In genomic region chr13:64107535-64107934, GRCm38 (mm10) we compare ENCODE assay signal across 11 mouse cellular contexts. TPM values are rescaled to one million over a fixed set of nuclear protein-coding genes. Genes with fewer than 3 reads are reported as not detected.
DNase-seq lines count a peak whose midpoint lies in the region; ATAC-seq lines count a peak whose summit lies in the region.
"Had no signal": no experiment of that assay in that cellular context is flagged by ENCODE, and none has a peak within 500 bp of the region (broad histone marks: within the 10 kb centered on the region; RNA-seq: fewer than 3 reads in every experiment).

No protein-coding gene starts in this region.

- DNase-seq in left cerebral cortex, postnatal 4 days, result peak; percentile 30
- DNase-seq in left cerebral cortex, postnatal 36 days (ENCODE audit: low spot score in 2 of 2), result no peak
- peak; percentile 75 for DNase-seq in embryo, embryonic 11 days
- peak; percentile 57 for DNase-seq in limb, embryonic 10.5 days (ENCODE audit: low spot score)
- peak; percentile 81 for DNase-seq in neural tube, embryonic 11.5 days (ENCODE audit: low spot score)
- DNase-seq in right cerebral cortex, postnatal 14 days, result no peak
- no peak for DNase-seq in thymus, adult 18-20 months
- DNase-seq: adrenal gland, adult 2 months; cerebellum, adult 9-10 months had no signal

- H3K27me3 ChIP-seq in limb, embryonic 10.5 days (ENCODE audit: low read depth, poor library complexity, severe bottlenecking), result no peaks in the 10 kb centered on the region
- no peaks in the 10 kb centered on the region for H3K27me3 ChIP-seq in neural tube, embryonic 11.5 days (ENCODE audit: control insufficient read depth, insufficient read depth, low read length)

- 25% methylated on average over 8 of the region's 8 CpGs for WGBS in limb, embryonic 10.5 days
- WGBS in neural tube, embryonic 11.5 days, result 6% methylated on average over 8 of the region's 8 CpGs

- intact Hi-C loops in left cerebral cortex, postnatal 4 days (cut with DNase I), result no loop called here
- intact Hi-C loops in left cerebral cortex, postnatal 36 days (cut with DNase I), result no loop called here

- H3K9me3 ChIP-seq in limb, embryonic 10.5 days (replicated peaks), result no peaks in the 10 kb centered on the region
- H3K9me3 ChIP-seq in neural tube, embryonic 11.5 days (ENCODE audit: control insufficient read depth, low read length), result no peaks in the 10 kb centered on the region

- no peak overlapping the region; the same call in 1 of the 2 replicates for H3K27ac ChIP-seq in limb, embryonic 10.5 days
- no peak overlapping the region for H3K27ac ChIP-seq in neural tube, embryonic 11.5 days (ENCODE audit: low read depth, low read length)

- H3K4me2 ChIP-seq in neural tube, embryonic 11.5 days (ENCODE audit: low read depth), result no peak overlapping the region; the same call in 1 of the 2 replicates

- no peaks in the 10 kb centered on the region for H3K36me3 ChIP-seq in limb, embryonic 10.5 days
- H3K36me3 ChIP-seq in neural tube, embryonic 11.5 days (ENCODE audit: control insufficient read depth, insufficient read depth, low read length), result no peaks in the 10 kb centered on the region

- H3K9ac ChIP-seq in neural tube, embryonic 11.5 days (ENCODE audit: low read length), result no peak overlapping the region

- no peak overlapping the region for H3K4me3 ChIP-seq in limb, embryonic 10.5 days
- no peak overlapping the region for H3K4me3 ChIP-seq in neural tube, embryonic 11.5 days (ENCODE audit: low read depth, low read length)

- ATAC-seq in neural tube, embryonic 11.5 days (ENCODE audit: insufficient read depth, low FRiP score, low TSS enrichment), result peak; percentile 88

- H3K4me1 ChIP-seq in limb, embryonic 10.5 days, result peaks cover 24% of the 10 kb centered on the region
- peaks cover 3% of the 10 kb centered on the region; the same call in 1 of the 2 replicates for H3K4me1 ChIP-seq in neural tube, embryonic 11.5 days (ENCODE audit: control insufficient read depth, insufficient read depth, low read length)

RNA-seq across cellular contexts. Expression of gene Hsd17b3, which starts 18.5 kb away (rescaled TPM):
- under 1 TPM in 1 of 2 experiments, not detected in 1; 0.64 TPM for total RNA-seq in left cerebral cortex, postnatal 4 days (2021)
- total RNA-seq in left cerebral cortex, postnatal 36 days (2021), result not detected
- not detected in 2 replicates for polyA plus RNA-seq in limb, embryonic 10.5 days (2016; fragmentation: Nextera tagmentation; extraction: Ambion mirVana)
- not detected in 2 replicates for polyA plus RNA-seq in neural tube, embryonic 11.5 days (2014; fragmentation: Nextera tagmentation; extraction: Ambion mirVana)
- total RNA-seq: left cerebral cortex, postnatal 25 days had no signal
- polyA plus RNA-seq: adrenal gland, adult 2 months; intestine, embryonic 14.5 days had no signal

RNA-seq across cellular contexts. Expression of gene Slc35d2, which starts 21.6 kb away (rescaled TPM):
- total RNA-seq in left cerebral cortex, postnatal 4 days (2021), result 1 to 10 TPM in 1 of 2 experiments, under 1 TPM in 1; 0.96 to 1.2 TPM
- total RNA-seq in left cerebral cortex, postnatal 36 days (2021), result under 1 TPM; 0.67 to 0.77 TPM
- polyA plus RNA-seq in limb, embryonic 10.5 days (2016; fragmentation: Nextera tagmentation; extraction: Ambion mirVana), result 3.0 TPM in 2 replicates
- polyA plus RNA-seq in neural tube, embryonic 11.5 days (2014; fragmentation: Nextera tagmentation; extraction: Ambion mirVana), result 3.8 and 7.4 TPM in 2 replicates

RNA-seq across cellular contexts. Expression of gene Zfp367, which starts 45.5 kb away (rescaled TPM):
- total RNA-seq in left cerebral cortex, postnatal 4 days (2021), result 1 to 10 TPM; 4.9 to 5.4 TPM
- total RNA-seq in left cerebral cortex, postnatal 36 days (2021), result 10 to 100 TPM; 23.3 to 30.6 TPM
- 11.2 and 12.6 TPM in 2 replicates for polyA plus RNA-seq in limb, embryonic 10.5 days (2016; fragmentation: Nextera tagmentation; extraction: Ambion mirVana)
- 14.3 and 15.4 TPM in 2 replicates for polyA plus RNA-seq in neural tube, embryonic 11.5 days (2014; fragmentation: Nextera tagmentation; extraction: Ambion mirVana)

RNA-seq across cellular contexts. Expression of gene Habp4, which starts 54.1 kb away (rescaled TPM):
- total RNA-seq in left cerebral cortex, postnatal 4 days (2021), result 10 to 100 TPM; 51.5 to 54.6 TPM
- total RNA-seq in left cerebral cortex, postnatal 36 days (2021), result 100 to 1,000 TPM; 181 to 205 TPM
- 14.5 and 18.4 TPM in 2 replicates for polyA plus RNA-seq in limb, embryonic 10.5 days (2016; fragmentation: Nextera tagmentation; extraction: Ambion mirVana)
- 33.4 and 36.6 TPM in 2 replicates for polyA plus RNA-seq in neural tube, embryonic 11.5 days (2014; fragmentation: Nextera tagmentation; extraction: Ambion mirVana)

Comparison
In these comparisons a context has a peak if more than half of its experiments do, and no peak if none do; other contexts are left out.
1. DNase-seq: peak in left cerebral cortex, postnatal 4 days (single experiment), embryo, embryonic 11 days (single experiment), limb, embryonic 10.5 days (single experiment) and neural tube, embryonic 11.5 days (single experiment); none in left cerebral cortex, postnatal 36 days (0 of 2), right cerebral cortex, postnatal 14 days (single experiment) and thymus, adult 18-20 months (0 of 2).